Mouse (Mus musculus): ENCODE measurements around the gene Tkt.

GRCm38 (mm10) chr14:30608176-30608575 is 60.0 kb downstream of the Tkt start:
- no peak for TF ChIP-seq CTCF (conservative IDR thresholded peaks at IDR 0.05; ENCODE audit: insufficient read depth, insufficient read length, low read depth, low read length)
- no peak for TF ChIP-seq POLR2A (IDR thresholded peaks at IDR 0.05; ENCODE audit: low read depth, low read length)
